Mouse (Mus musculus): ENCODE measurements around the gene Gm29106. TPM values are rescaled to one million over a fixed set of nuclear protein-coding genes. Genes with fewer than 3 reads are reported as not detected.
"Not testable (repeated sequence)": the region's sequence is repeated elsewhere in the genome, so short reads cannot be mapped to it uniquely, and the experiment has no call there.

Gm29106 gene
- total RNA-seq (2021): not detected
- long read RNA-seq, experiment 1: 0 reads
- long read RNA-seq, experiment 2: 0 reads

GRCm38 (mm10) chr1:118176242-118176641 is at the start of gene Gm29106:
Gm29106 (plus strand) TSS chr1:118176542.
- not testable (repeated sequence) for DNase-seq

- DNase-seq: no peak
Measured at GRCm38 (mm10) chr1:118228540-118228939, 52.2 kb downstream of the Gm29106 start.

- no peak for DNase-seq
Measured at GRCm38 (mm10) chr1:118236032-118236431, 59.7 kb downstream of the Gm29106 start.

Other genes starting within 250 kb of the Gm29106 start
- gene Gm28168, start 248.5 kb upstream of the Gm29106 start, total RNA-seq (2021): not detected
- not detected for gene Gm7145, start 210.6 kb upstream of the Gm29106 start, total RNA-seq (2021)
- gene Tsn, start 135.2 kb downstream of the Gm29106 start, total RNA-seq (2021): 10 to 100 TPM; 44.6 to 48.0 TPM
- 10 to 100 TPM; 15.1 to 17.2 TPM for gene Nifk, start 145.3 kb downstream of the Gm29106 start, total RNA-seq (2021)
- gene Clasp1, start 212.5 kb downstream of the Gm29106 start, total RNA-seq (2021): 10 to 100 TPM; 42.9 to 45.4 TPM

Data from gastrocnemius, postnatal 25 days (tissue).